Mouse (Mus musculus) G1E (cell line): Measurements from ENCODE around the gene Unc45b.

ENCODE experiments used
- CTCF ChIP-seq: IDR thresholded peaks from 2 replicates; pipeline ENCODE4 v1.5.1; 2012; ENCODE audit warnings: low read depth, low read length, inconsistent platforms, mixed read lengths
- GATA1 ChIP-seq: IDR thresholded peaks from 2 replicates; pipeline ENCODE4 v1.6.1; 2012; ENCODE audit warnings: borderline replicate concordance, low read length, inconsistent platforms, mixed read lengths
- GATA2 ChIP-seq: IDR thresholded peaks from 2 replicates; pipeline ENCODE4 v1.6.1; 2012; ENCODE audit warnings: low read depth, low read length, inconsistent platforms, borderline replicate concordance
- POLR2AphosphoS5 ChIP-seq: IDR thresholded peaks from 2 replicates; pipeline ENCODE4 v1.6.1; 2012; ENCODE audit warnings: low read depth, low read length, inconsistent platforms; ENCODE audit not compliant: insufficient replicate concordance
- TAL1 ChIP-seq: conservative IDR thresholded peaks from 2 replicates; pipeline ENCODE4 v1.6.1; 2012; ENCODE audit warnings: low read depth, low read length, inconsistent platforms, mixed read lengths

DNA sequence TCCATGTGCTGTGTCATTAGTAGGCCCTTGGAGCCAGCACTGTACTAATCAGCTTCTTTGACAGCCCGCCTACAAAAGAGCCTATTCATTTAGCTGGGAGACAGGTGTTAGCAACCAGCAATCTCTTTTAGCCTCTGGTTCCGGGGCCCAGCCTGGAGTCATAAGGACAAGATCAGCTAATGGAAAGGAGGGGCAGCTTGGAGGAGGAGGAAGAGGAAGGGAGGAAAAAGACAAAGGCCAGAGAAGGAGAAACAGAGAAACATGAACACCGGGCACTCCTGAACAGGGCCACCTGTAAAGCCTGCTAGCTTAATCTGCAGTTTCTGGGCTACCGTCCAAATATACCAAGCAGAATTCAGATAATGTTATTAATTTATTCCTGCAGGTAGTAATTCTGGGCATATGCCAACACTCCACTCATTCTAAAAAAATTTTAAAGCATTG, 46.8 kb upstream of the Unc45b start:
- TF ChIP-seq TAL1 (no peak), CTCF (no peak), POLR2AphosphoS5 (no peak), GATA1 (no peak), GATA2 (no peak)
